Mouse (Mus musculus) bone marrow, adult 2 months (tissue): ENCODE measurements at regions not wholly inside any gene's neighbourhood (a gene's known extent, or its start where the extent isn't known, plus 50 kb on each side); places are given as distances from the start of the nearest gene placed in this dataset.
"Not testable (repeated sequence)": the region's sequence is repeated elsewhere in the genome, so short reads cannot be mapped to it uniquely, and the experiment has no call there.

ENCODE experiments used
- H3K27ac ChIP-seq: fragments of 200-500 bp; 2 replicates; pipeline ENCODE4 v1.5.1; 2012; ENCODE audit warnings: low read depth, mild to moderate bottlenecking, control low read depth, inconsistent platforms, low read length; ENCODE audit not compliant: control insufficient read depth, poor library complexity, insufficient read depth
- H3K4me1 ChIP-seq: fragments of 200-500 bp; 2 replicates; pipeline ENCODE4 v1.6.1; 2011; ENCODE audit warnings: low read length; ENCODE audit not compliant: control insufficient read depth, insufficient read depth
- H3K4me3 ChIP-seq: fragments of 200-500 bp; replicated peaks from 2 replicates; pipeline ENCODE3; 2011; ENCODE audit warnings: mild to moderate bottlenecking, low read depth, low read length, control low read depth; ENCODE audit not compliant: control insufficient read depth
- CTCF ChIP-seq: fragments of 200-500 bp; IDR thresholded peaks from 2 replicates; pipeline ENCODE4 v1.5.1; 2011; ENCODE audit warnings: low read length, control low read depth; ENCODE audit not compliant: control insufficient read depth, insufficient read depth
- POLR2A ChIP-seq: fragments of 200-500 bp; IDR thresholded peaks from 2 replicates; pipeline ENCODE4 v1.6.1; 2011; ENCODE audit warnings: low read depth, mild to moderate bottlenecking, control low read depth, low read length, borderline replicate concordance; ENCODE audit not compliant: control insufficient read depth
- whole genome bisulfite sequencing: fragments of 180-500 bp; shearing (Covaris S2); methylation state at CpG from one replicate; pipeline ENCODE4 v1.1.7; 2018; 5-methylcytosine and 5-hydroxymethylcytosine counted together

- Histone ChIP-seq H3K4me3 (no peak overlapping the region), H3K4me1 (no peaks in the 10 kb centered on the region), H3K27ac (no peak overlapping the region)
- WGBS = 38% methylated on average over 1 of the region's 1 CpGs
- TF ChIP-seq POLR2A (no peak), CTCF (no peak)
These were observed 198.7 kb upstream of the Myo3a start for GRCm38 (mm10) chr2:22028569-22028968.

GRCm38 (mm10) chr2:22029022-22029803, 198.1 kb upstream of the Myo3a start:
- Histone ChIP-seq H3K4me3 (no peak overlapping the region), H3K27ac (no peak overlapping the region), H3K4me1 (no peaks in the 10 kb centered on the region)
- TF ChIP-seq POLR2A = no peak
- no peak for TF ChIP-seq CTCF
- WGBS = 76% methylated on average over 8 of the region's 8 CpGs

DNA sequence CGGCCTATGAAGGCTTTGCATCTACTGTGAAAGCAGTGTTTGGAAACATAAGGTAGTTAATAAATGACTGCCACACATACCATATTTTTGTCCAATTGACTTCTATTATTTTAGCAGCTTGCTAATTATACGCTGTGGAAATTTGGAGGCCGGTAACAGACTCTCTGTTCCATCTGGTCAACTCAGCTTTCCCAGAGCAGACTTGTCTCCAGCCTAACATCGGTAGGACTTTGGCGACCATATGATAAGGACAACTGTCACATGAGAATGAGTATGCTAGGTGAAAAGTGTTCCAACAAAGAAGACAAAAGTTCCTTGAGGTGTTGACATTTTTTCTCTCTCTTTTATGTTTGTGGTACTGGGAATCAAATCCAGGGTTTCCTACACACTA, 197.5 kb upstream of the Myo3a start:
- Histone ChIP-seq H3K4me3 (no peak overlapping the region), H3K4me1 (no peaks in the 10 kb centered on the region), H3K27ac (no peak overlapping the region)
- TF ChIP-seq POLR2A (no peak), CTCF (no peak)
- 85% methylated on average over 5 of the region's 5 CpGs for WGBS

GRCm38 (mm10) chr2:22036841-22037240, 190.5 kb upstream of the Myo3a start:
- TF ChIP-seq CTCF (no peak), POLR2A (no peak)
- Histone ChIP-seq H3K4me1 (no peaks in the 10 kb centered on the region), H3K27ac (no peak overlapping the region), H3K4me3 (no peak overlapping the region)
- 78% methylated on average over 2 of the region's 2 CpGs for WGBS

- Histone ChIP-seq H3K4me3 (no peak overlapping the region), H3K4me1 (no peaks in the 10 kb centered on the region), H3K27ac (no peak overlapping the region)
- WGBS = 51% methylated on average over 2 of the region's 2 CpGs
- TF ChIP-seq CTCF = no peak
- TF ChIP-seq POLR2A = no peak
These were observed 188.5 kb upstream of the Myo3a start for GRCm38 (mm10) chr2:22038780-22039179.

DNA sequence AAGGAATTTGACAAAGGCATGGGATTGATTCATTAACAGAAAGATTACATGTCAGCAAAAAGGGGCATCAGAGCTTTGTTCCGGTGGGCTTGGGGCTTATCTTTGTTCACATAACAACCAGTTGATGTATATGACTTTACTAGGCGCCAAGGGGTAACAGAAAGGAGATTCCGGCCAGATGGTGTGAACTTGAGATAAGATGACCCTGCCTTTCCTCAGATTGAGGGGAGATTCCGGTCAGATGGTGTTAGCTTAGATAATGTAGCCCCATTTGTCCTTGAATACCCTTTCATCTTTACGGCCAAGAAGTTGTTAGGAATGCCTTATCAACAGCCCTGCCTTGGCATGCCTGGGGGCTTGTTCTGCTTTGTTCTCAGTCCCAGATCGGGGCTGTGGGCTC, 183.4 kb upstream of the Myo3a start:
- WGBS = 71% methylated on average over 6 of the region's 6 CpGs
- H3K4me3 ChIP-seq = not testable (repeated sequence)

GRCm38 (mm10) chr2:22044949-22045348, 182.4 kb upstream of the Myo3a start:
- TF ChIP-seq CTCF (no peak), POLR2A (no peak)
- H3K4me1 ChIP-seq = no peaks in the 10 kb centered on the region
- no peak overlapping the region for H3K27ac ChIP-seq
- H3K4me3 ChIP-seq = no peak overlapping the region
- 81% methylated on average over 2 of the region's 2 CpGs for WGBS

More for the DNA sequence above, 183.4 kb upstream of the Myo3a start:
- H3K4me1 ChIP-seq, H3K27ac ChIP-seq: not testable (repeated sequence)

DNA sequence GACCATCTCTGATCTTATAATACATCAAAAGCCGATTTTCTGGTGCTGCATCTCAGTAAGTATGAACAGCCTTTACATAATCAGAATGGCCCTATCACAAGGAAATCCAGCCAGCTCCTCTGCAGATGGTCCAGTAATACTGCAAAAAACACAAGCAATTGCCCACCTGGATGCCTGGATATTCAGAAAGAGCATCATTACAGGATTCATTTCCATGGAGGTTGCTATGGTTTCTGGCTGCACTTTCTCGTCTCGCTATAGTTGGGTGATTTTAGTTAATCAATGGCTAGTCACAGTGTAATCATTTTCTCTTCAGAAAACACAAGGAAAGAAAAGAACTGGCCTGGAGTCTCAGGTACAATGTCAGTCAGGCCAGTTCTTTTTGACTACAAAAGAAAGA, 179.8 kb upstream of the Myo3a start:
- 77% methylated on average over 3 of the region's 3 CpGs for WGBS
- H3K27ac ChIP-seq = no peak overlapping the region
- TF ChIP-seq POLR2A = no peak
- H3K4me1 ChIP-seq = no peaks in the 10 kb centered on the region
- no peak overlapping the region for H3K4me3 ChIP-seq

- WGBS = 79% methylated on average over 5 of the region's 5 CpGs
- no peaks in the 10 kb centered on the region for H3K4me1 ChIP-seq
- TF ChIP-seq POLR2A (no peak), CTCF (no peak)
These were observed 160.8 kb upstream of the Myo3a start for GRCm38 (mm10) chr2:22066535-22066934.

More at GRCm38 (mm10) chr2:22066535-22066934, 160.8 kb upstream of the Myo3a start:
- H3K27ac ChIP-seq = no peak overlapping the region
- no peak overlapping the region for H3K4me3 ChIP-seq
